Mouse (Mus musculus): ENCODE data around the gene Uba52. TPM values are rescaled to one million over a fixed set of nuclear protein-coding genes. Genes with fewer than 3 reads are reported as not detected.

The Uba52 gene
- polyA plus RNA-seq (2016; fragmentation: Nextera tagmentation; extraction: Ambion mirVana) = 877 and 996 TPM in 2 replicates

DNA sequence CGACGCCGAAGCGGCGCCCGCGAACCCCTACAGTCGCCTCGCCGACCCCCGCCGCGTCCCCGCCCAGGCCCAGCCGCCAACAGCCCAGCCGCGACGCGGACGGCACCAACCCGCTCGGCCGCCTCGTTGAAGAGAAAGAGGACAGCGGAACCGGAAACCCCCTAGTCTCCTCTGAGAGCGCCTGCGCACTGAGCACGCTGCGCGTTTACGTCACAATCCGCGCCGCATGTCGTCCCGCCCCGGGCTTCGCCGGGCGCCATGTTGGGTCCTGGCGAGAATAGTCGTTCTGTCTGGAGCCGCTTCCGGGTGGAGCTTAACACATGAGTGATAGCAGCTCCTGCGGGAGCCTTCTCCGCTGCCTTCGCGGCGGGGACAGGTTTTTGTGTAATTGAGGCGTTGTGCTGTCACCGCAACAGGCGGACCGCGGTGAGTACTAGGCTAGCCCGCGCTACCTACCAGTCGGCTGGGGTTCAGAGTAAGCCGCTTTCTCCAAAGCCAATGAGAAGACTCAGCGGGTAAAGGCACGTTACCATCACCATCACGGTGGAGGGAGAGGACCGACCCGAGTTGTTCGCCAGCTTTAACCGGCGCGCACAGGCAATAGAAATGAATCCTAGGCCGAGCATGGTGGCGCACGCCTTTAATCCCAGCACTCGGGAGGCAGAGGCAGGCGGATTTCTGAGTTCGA, at the start of gene Uba52:
TSS of gene Uba52 (minus strand) at position 574 of the 688 bp plus-strand sequence.
- WGBS = 2% methylated on average over 74 of the region's 74 CpGs
- Histone ChIP-seq H3K27ac (peak within 1 kb of the TSS; percentile 97), H3K4me1 (peaks cover 20% of the 10 kb centered on the region), H3K9me3 (replicated peaks) (no peaks in the 10 kb centered on the region), H3K27me3 (ENCODE audit: low read depth, poor library complexity, severe bottlenecking) (no peaks in the 10 kb centered on the region), H3K4me3 (peak within 1 kb of the TSS; percentile 98), H3K36me3 (peaks cover 60% of the 10 kb centered on the region)
- peak; percentile 98 for DNase-seq (ENCODE audit: low spot score)

DNA sequence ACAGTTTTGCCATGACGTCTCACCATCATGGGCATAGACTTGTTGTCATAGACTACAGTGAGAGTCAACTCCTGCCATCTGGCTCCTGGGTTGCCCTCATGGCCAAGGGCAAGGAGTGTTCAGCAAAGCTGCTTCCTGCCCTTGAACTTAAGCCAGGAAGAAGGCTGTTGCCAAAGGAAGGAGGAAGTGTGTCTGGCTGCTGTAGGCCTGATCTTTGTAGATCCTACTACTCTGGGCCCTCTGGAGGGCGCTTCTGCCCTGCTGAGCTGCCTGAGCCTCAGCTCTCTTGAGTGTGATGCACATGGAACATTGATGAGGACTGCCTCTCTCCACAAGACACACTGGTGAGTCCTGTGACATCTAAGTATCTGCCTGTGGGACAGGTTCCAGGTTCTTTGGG, 49.5 kb upstream of the Uba52 start:
- no peak for DNase-seq (ENCODE audit: low spot score)
- Histone ChIP-seq H3K36me3 (0 out of 2 replicates have a peak, but pooled peaks cover 3% of the 10 kb centered on the region), H3K4me1 (peaks cover 23% of the 10 kb centered on the region), H3K4me3 (no peak overlapping the region), H3K9me3 (replicated peaks) (no peaks in the 10 kb centered on the region), H3K27me3 (ENCODE audit: low read depth, poor library complexity, severe bottlenecking) (no peaks in the 10 kb centered on the region), H3K27ac (no peak overlapping the region)
- WGBS = 81% methylated on average over 2 of the region's 2 CpGs

DNA sequence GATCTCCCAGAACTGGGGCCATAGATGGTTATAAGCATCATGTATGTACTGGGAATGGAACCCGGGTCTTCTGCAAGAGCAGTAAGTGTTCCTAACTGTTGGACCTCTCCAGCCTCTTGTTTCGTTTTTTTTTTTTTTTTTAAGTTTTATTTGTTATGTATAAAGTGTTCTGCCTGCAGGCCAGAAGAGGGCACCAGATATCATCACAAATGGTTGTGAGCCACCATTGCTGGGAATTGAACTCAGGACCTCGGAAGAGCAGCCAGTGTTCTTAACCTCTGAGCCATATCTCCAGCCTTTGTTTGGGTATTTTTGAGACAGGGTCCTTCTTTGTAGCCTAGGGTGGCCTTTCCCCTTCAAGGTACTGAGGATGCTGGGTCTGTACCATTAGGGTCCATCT, 48.4 kb upstream of the Uba52 start:
- H3K9me3 ChIP-seq (replicated peaks) = no peaks in the 10 kb centered on the region
- H3K36me3 ChIP-seq = 0 out of 2 replicates have a peak, but pooled peaks cover 3% of the 10 kb centered on the region
- WGBS = 80% methylated on average over 3 of the region's 3 CpGs
- peaks cover 15% of the 10 kb centered on the region for H3K4me1 ChIP-seq
- no peak for DNase-seq (ENCODE audit: low spot score)
- no peak overlapping the region for H3K4me3 ChIP-seq
- no peak overlapping the region for H3K27ac ChIP-seq
- H3K27me3 ChIP-seq (ENCODE audit: low read depth, poor library complexity, severe bottlenecking) = no peaks in the 10 kb centered on the region

DNA sequence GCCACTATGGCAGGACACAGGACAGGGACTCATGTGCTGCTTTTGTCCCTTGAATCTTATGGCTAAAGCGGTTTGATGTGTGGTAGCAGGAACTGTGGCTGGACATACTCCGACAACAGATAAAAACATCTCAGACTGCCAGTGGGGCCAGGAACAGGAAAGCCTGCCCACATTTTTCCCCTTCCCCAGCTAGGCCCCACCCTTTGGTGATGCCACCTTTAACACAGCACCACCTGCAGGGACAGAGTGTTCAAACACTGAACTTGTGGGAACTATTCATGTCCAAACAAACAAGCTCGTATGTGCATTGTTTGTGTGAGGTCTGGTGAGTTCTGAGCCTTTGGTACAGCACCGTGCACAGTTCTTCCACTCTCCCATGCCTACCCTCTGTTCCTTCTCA, 47.7 kb upstream of the Uba52 start:
- no peak overlapping the region for H3K4me3 ChIP-seq
- no peaks in the 10 kb centered on the region for H3K27me3 ChIP-seq (ENCODE audit: low read depth, poor library complexity, severe bottlenecking)
- H3K27ac ChIP-seq = peak overlapping the region; percentile 21; the same call in 1 of the 2 replicates
- no peak for DNase-seq (ENCODE audit: low spot score)
- H3K36me3 ChIP-seq = 0 out of 2 replicates have a peak, but pooled peaks cover 3% of the 10 kb centered on the region
- 83% methylated on average over 4 of the region's 4 CpGs for WGBS
- peaks cover 15% of the 10 kb centered on the region for H3K4me1 ChIP-seq
- no peaks in the 10 kb centered on the region for H3K9me3 ChIP-seq (replicated peaks)

DNA sequence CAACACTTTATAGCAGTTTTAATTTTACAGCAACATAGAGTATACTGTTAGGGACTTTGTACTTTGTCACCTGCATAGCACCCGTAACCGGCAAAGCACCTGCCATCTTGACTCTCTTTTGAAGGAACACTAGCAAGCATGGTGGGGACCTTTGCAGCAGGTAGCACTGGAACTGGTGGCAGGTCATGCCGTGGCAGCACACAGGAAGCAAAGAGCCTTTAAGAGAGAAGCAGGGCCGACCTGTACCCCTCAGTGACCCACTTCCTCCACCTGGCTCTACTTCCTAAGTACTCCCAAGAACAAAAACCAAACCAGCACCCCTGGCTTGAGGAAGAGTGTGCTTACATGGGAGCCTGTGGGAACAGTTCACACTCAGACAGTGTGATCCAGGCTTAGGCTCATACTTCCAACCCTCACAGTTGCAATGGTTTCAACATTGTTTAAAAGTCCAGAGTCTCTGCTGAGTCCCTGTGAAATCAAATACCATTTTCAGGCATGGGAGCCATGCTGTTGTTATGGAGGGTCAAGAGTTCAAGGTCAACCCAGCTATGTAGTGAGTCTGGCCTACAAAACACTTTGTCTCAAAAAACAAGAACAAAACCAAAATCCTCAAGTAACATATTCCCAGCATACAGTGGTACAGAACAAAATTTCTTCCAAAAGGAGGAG, 44.6 kb upstream of the Uba52 start:
- Histone ChIP-seq H3K4me3 (no peak overlapping the region), H3K27ac (no peak overlapping the region), H3K27me3 (ENCODE audit: low read depth, poor library complexity, severe bottlenecking) (no peaks in the 10 kb centered on the region), H3K4me1 (peaks cover 6% of the 10 kb centered on the region; the same call in 1 of the 2 replicates), H3K9me3 (replicated peaks) (no peaks in the 10 kb centered on the region), H3K36me3 (no peaks in the 10 kb centered on the region)
- 92% methylated on average over 4 of the region's 4 CpGs for WGBS
- no peak for DNase-seq (ENCODE audit: low spot score)

DNA sequence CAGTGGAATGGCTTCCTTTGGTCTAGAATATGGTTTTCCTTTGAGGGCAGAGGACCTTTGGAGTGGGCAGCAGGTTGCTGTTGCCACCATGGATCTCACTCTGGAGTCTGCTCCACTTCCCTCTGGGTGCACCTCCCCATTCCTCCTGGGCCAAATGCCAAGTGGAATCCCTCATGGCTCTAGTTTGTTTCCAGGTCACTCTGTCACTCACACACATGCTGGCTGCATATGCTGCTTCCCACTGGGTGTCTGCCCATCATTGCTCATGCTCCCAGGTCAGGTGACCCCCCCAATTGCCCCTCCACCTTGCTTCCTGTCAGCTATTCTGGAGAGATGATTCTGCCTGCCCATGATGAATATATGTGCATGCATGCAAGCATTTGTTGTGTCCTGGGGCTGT, 43.1 kb upstream of the Uba52 start:
- no peak overlapping the region for H3K27ac ChIP-seq
- H3K9me3 ChIP-seq (replicated peaks) = no peaks in the 10 kb centered on the region
- no peaks in the 10 kb centered on the region for H3K27me3 ChIP-seq (ENCODE audit: low read depth, poor library complexity, severe bottlenecking)
- H3K4me1 ChIP-seq = peaks cover 6% of the 10 kb centered on the region; the same call in 1 of the 2 replicates
- no peak for DNase-seq (ENCODE audit: low spot score)
- 0 out of 2 replicates have a peak, but pooled peaks cover 3% of the 10 kb centered on the region for H3K36me3 ChIP-seq
- H3K4me3 ChIP-seq = no peak overlapping the region

DNA sequence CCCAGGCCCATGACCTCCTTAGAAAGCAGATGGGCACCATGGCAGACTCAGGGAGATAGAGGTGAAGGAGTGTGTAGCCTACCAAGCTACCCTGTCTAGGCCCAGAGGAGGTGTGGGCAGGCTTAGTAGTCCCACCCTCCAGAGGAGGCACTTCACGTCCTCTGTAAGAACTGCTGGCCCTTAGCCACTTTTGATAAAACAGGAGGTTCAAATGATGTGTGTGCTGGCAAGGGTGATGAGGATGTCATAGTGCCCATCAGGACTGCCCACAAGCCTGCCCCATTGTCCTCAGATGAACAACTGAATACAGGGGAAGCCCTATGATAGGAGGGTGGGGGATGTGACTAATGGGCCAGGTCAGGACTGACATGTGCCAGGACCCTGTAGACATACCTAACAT, 42.2 kb upstream of the Uba52 start:
- 71% methylated on average over 1 of the region's 1 CpGs for WGBS
- Histone ChIP-seq H3K4me1 (peaks cover 2% of the 10 kb centered on the region; the same call in 1 of the 2 replicates), H3K4me3 (no peak overlapping the region), H3K27me3 (ENCODE audit: low read depth, poor library complexity, severe bottlenecking) (no peaks in the 10 kb centered on the region), H3K27ac (no peak overlapping the region), H3K36me3 (0 out of 2 replicates have a peak, but pooled peaks cover 3% of the 10 kb centered on the region), H3K9me3 (replicated peaks) (no peaks in the 10 kb centered on the region)
- DNase-seq (ENCODE audit: low spot score) = no peak

DNA sequence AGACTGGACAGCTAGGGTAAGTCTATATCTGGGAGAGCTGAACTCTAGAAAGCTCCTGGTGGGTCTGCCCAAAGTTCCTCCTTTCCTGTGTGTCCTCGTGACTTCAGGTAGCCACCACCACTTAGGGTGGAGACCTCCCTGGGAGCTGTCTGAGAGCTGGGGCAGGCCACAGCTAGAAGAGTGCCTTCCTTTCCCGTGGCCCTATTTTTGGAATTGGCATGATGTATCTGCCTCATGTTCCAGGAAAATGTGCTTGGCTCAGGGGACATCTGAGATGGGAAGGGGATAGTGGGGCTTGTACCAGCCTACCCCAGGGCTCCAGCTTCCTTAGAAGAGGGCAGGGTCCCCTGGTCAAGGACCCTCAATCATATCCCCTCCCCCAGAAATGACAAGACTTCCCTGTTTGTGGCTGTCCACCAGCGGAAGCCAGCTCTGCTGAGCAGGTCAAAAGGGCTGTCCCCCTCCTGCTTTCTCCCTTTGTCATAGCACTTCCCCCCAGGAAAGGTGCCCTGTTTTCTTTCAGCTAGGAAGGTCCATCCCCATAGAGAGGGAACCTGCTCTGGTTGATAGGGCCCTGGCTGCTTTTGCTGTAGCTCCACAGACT, 41.1 kb upstream of the Uba52 start:
- WGBS = 73% methylated on average over 3 of the region's 3 CpGs
- 0 out of 2 replicates have a peak, but pooled peaks cover 3% of the 10 kb centered on the region for H3K36me3 ChIP-seq
- peaks cover 2% of the 10 kb centered on the region; the same call in 1 of the 2 replicates for H3K4me1 ChIP-seq
- no peak overlapping the region for H3K4me3 ChIP-seq
- no peaks in the 10 kb centered on the region for H3K27me3 ChIP-seq (ENCODE audit: low read depth, poor library complexity, severe bottlenecking)
- no peaks in the 10 kb centered on the region for H3K9me3 ChIP-seq (replicated peaks)
- H3K27ac ChIP-seq = no peak overlapping the region
- DNase-seq (ENCODE audit: low spot score) = no peak

DNA sequence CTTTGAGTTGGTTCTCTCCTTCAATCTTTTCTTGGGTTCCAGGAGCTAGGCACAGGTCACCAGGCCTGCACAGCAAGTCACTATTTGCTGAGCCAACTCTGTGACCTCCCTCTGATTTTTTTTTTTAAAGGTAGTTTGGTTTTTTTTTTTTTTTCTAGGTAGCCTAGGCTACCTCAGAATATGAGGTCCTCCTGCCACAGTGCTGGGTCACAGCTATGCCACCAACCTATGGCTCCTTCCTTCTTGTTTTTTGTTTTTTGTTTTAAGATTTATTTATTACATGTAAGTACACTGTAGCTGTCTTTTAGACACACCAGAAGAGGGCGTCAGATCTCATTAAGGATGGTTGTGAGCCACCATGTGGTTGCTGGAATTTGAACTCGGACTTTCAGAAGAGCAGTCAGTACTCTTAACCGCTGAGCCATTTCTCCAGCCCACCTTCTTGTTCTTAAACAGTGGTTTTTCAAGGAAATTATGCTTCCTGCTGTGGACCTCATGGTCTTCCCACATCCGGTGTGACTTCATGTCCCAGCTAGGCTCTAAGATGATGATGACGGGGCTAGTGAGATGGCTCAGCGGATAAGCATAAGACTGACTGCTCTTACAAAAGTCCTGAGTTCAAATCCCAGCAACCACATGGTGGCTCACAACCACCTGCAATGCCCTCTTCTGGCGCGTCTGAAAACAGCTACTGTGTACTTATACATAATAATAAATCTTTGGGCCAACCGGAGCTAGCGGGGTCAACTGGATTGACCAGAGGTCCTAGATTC, 39.0 kb upstream of the Uba52 start:
- Histone ChIP-seq H3K4me1 (peaks cover 2% of the 10 kb centered on the region; the same call in 1 of the 2 replicates), H3K4me3 (no peak overlapping the region), H3K9me3 (replicated peaks) (no peaks in the 10 kb centered on the region), H3K27me3 (ENCODE audit: low read depth, poor library complexity, severe bottlenecking) (no peaks in the 10 kb centered on the region), H3K27ac (no peak overlapping the region), H3K36me3 (0 out of 2 replicates have a peak, but pooled peaks cover 7% of the 10 kb centered on the region)
- WGBS = 95% methylated on average over 10 of the region's 10 CpGs
- no peak for DNase-seq (ENCODE audit: low spot score)

DNA sequence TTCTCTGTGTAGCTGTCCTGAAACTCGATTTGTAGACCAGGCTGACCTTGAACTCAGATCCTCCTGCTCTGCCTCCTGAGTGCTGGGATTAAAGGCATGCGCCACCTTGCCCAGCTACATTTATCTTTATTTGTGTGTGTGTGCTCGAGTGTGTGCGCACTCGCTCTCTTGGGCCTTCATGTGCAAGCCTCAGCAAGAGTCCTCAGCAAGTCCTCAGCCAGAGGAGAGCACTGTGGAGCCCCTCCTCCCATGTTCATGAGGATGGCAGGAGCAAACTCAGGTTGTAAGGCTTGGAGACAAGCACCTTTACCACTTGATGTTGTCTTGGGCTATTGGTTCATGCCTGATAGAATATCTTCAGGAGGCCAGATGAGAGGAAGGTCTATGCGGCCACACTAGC, 37.2 kb upstream of the Uba52 start:
- no peak for DNase-seq (ENCODE audit: low spot score)
- Histone ChIP-seq H3K36me3 (0 out of 2 replicates have a peak, but pooled peaks cover 7% of the 10 kb centered on the region), H3K27me3 (ENCODE audit: low read depth, poor library complexity, severe bottlenecking) (no peaks in the 10 kb centered on the region), H3K4me3 (no peak overlapping the region), H3K9me3 (replicated peaks) (no peaks in the 10 kb centered on the region), H3K4me1 (peaks cover 14% of the 10 kb centered on the region), H3K27ac (no peak overlapping the region)
- 89% methylated on average over 6 of the region's 6 CpGs for WGBS

DNA sequence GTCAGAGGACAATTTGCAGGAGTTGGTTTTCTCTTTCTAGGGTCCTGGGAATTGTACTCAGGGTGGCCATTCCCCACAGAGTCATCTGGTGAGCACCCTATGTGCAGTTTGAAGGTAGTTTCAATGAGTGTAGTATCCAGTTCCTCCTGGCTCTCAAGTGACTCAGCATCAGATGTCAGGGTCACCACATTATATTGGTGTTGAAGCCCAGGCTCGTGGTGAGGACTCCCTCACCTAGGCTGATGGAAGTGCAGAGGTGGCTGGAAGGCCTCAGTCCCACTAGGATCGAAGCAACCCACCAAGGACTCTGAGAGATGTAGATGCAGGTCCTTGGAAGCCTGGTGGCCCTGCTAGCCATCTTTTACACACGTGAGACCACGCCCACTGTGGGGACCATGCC, 35.8 kb upstream of the Uba52 start:
- no peaks in the 10 kb centered on the region for H3K27me3 ChIP-seq (ENCODE audit: low read depth, poor library complexity, severe bottlenecking)
- DNase-seq (ENCODE audit: low spot score) = no peak
- H3K4me1 ChIP-seq = peaks cover 14% of the 10 kb centered on the region
- WGBS = 81% methylated on average over 4 of the region's 4 CpGs
- no peaks in the 10 kb centered on the region for H3K9me3 ChIP-seq (replicated peaks)
- H3K27ac ChIP-seq = no peak overlapping the region
- H3K36me3 ChIP-seq = 0 out of 2 replicates have a peak, but pooled peaks cover 7% of the 10 kb centered on the region
- no peak overlapping the region for H3K4me3 ChIP-seq

DNA sequence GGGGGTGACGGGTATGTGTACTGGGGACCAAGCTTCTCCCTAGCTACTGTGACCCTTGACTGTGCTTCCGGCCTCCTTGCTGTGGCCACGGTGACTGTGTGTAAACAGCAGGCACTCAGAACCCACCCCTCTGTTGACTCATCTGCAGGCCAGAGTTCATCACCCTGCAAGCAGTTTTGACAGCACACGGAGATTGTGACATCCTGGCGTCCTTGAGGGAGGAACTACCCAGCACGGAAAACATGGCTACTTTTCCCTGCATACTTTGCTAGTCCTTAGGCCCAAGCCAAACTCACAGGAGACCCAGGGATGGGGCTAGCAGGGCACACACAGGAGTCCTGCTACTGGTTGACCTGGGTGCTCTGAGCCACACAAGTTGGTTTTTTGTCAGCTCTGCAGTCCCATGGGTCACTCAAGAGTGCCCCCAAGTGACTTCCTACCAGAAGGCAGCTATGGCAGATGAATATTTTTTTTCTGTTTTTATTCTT, 33.6 kb upstream of the Uba52 start:
- WGBS = 70% methylated on average over 6 of the region's 6 CpGs
- no peaks in the 10 kb centered on the region for H3K9me3 ChIP-seq (replicated peaks)
- no peak overlapping the region for H3K27ac ChIP-seq
- no peak overlapping the region for H3K4me3 ChIP-seq
- H3K27me3 ChIP-seq (ENCODE audit: low read depth, poor library complexity, severe bottlenecking) = no peaks in the 10 kb centered on the region
- no peak for DNase-seq (ENCODE audit: low spot score)
- H3K4me1 ChIP-seq = peaks cover 29% of the 10 kb centered on the region
- H3K36me3 ChIP-seq = 0 out of 2 replicates have a peak, but pooled peaks cover 4% of the 10 kb centered on the region
